ENCODE assay signal across 8 mouse cellular contexts in genomic region chr2:105904757-105905146, GRCm38 (mm10). TPM values are rescaled to one million over a fixed set of nuclear protein-coding genes. Genes with fewer than 3 reads are reported as not detected.
DNase-seq lines count a peak whose midpoint lies in the region; ATAC-seq and TF ChIP-seq lines count a peak whose summit lies in the region.

No protein-coding gene starts in this region.

- H3K27ac ChIP-seq in cerebellum, adult 2 months (ENCODE audit: insufficient read depth, low read length) = no peak overlapping the region
- H3K27ac ChIP-seq in forebrain, embryonic 12.5 days = peak overlapping the region; percentile 65
- peak overlapping the region; percentile 42 for H3K27ac ChIP-seq in liver, embryonic 14.5 days

- TF ChIP-seq EP300 in liver, embryonic 14.5 days (IDR thresholded peaks at IDR 0.05; ENCODE audit: low read depth) = no peak

- peaks cover 1% of the 10 kb centered on the region for H3K36me3 ChIP-seq in C2C12 (ENCODE audit: control insufficient read depth, insufficient read depth)
- no peaks in the 10 kb centered on the region for H3K36me3 ChIP-seq in forebrain, embryonic 12.5 days (replicated peaks)
- no peaks in the 10 kb centered on the region for H3K36me3 ChIP-seq in liver, embryonic 14.5 days (replicated peaks; ENCODE audit: control insufficient read depth, insufficient read depth, low read depth)

- no peaks in the 10 kb centered on the region for H3K27me3 ChIP-seq in cerebellum, adult 2 months (ENCODE audit: control insufficient read depth, insufficient read depth, low read length)
- H3K27me3 ChIP-seq in C2C12 (ENCODE audit: control insufficient read depth, insufficient read depth, insufficient read length) = no peaks in the 10 kb centered on the region
- H3K27me3 ChIP-seq in forebrain, embryonic 12.5 days = no peaks in the 10 kb centered on the region
- no peaks in the 10 kb centered on the region for H3K27me3 ChIP-seq in liver, embryonic 14.5 days (ENCODE audit: control insufficient read depth, insufficient read depth, low read length)

- H3K4me1 ChIP-seq in cerebellum, adult 2 months (ENCODE audit: control insufficient read depth, insufficient read depth, low read length) = no peaks in the 10 kb centered on the region
- H3K4me1 ChIP-seq in forebrain, embryonic 12.5 days = peaks cover 9% of the 10 kb centered on the region
- H3K4me1 ChIP-seq in liver, embryonic 14.5 days (replicated peaks; ENCODE audit: control insufficient read depth in 2 of 2, insufficient read depth in 2 of 2, low read length in 1 of 2) = peaks cover 2 to 5% of the 10 kb centered on the region in 2 experiments; a peak in 3 of 4 replicates

- H3K4me3 ChIP-seq in cerebellum, adult 2 months (replicated peaks; ENCODE audit: insufficient read depth, low read depth, low read length) = peak overlapping the region; percentile 79
- H3K4me3 ChIP-seq in C2C12 (ENCODE audit: insufficient read depth, poor library complexity, severe bottlenecking) = peak overlapping the region; percentile 75
- peak overlapping the region; percentile 84 for H3K4me3 ChIP-seq in forebrain, embryonic 12.5 days (replicated peaks)
- H3K4me3 ChIP-seq in liver, embryonic 14.5 days (ENCODE audit: insufficient read depth in 1 of 2, low read depth in 2 of 2, low read length in 2 of 2) = peak overlapping the region; percentile 95 to 100

- DNase-seq in cerebellum, adult 2 months = no peak
- DNase-seq in cerebellum, postnatal 4 days (ENCODE audit: low spot score in 2 of 2) = no peak
- peak in 1 of 3 experiments; percentile 12 for DNase-seq in liver, embryonic 14.5 days (ENCODE audit: low read depth in 3 of 3, low spot score in 3 of 3)
- DNase-seq in c-Kit-positive CD71-positive TER-119-positive erythroid progenitor cells, embryonic 14.5 days (ENCODE audit: low spot score) = no peak
- no peak for DNase-seq in embryo, embryonic 10 days (ENCODE audit: low spot score)
- DNase-seq in ovary, adult 18-20 months (ENCODE audit: low spot score) = no peak

- peak overlapping the region; percentile 52 for H3ac ChIP-seq in C2C12 (ENCODE audit: control insufficient read depth, insufficient read length, low read depth)

- WGBS in cerebellum, adult 2 months = 1% methylated on average over 12 of the region's 12 CpGs
- under 1% methylated on average over 12 of the region's 12 CpGs for WGBS in forebrain, embryonic 12.5 days
- 1% methylated on average over 12 of the region's 12 CpGs for WGBS in liver, embryonic 14.5 days (ENCODE audit: insufficient replicate concordance)

- H3K79me3 ChIP-seq in C2C12 (ENCODE audit: low read depth) = peaks cover 7% of the 10 kb centered on the region

- H3K79me2 ChIP-seq in C2C12 (ENCODE audit: control insufficient read depth, insufficient read depth) = peaks cover 21% of the 10 kb centered on the region

- no peaks in the 10 kb centered on the region for H3K9me3 ChIP-seq in forebrain, embryonic 12.5 days
- no peaks in the 10 kb centered on the region for H3K9me3 ChIP-seq in liver, embryonic 14.5 days (ENCODE audit: control insufficient read depth, low read length)

- peak overlapping the region; percentile 80 for H3K4me2 ChIP-seq in forebrain, embryonic 12.5 days
- peak overlapping the region; percentile 87 for H3K4me2 ChIP-seq in liver, embryonic 14.5 days (ENCODE audit: low read depth)

- TF ChIP-seq POLR2A in cerebellum, adult 2 months (IDR thresholded peaks at IDR 0.05; ENCODE audit: borderline replicate concordance, insufficient read depth, low read length) = no peak

- TF ChIP-seq CTCF in cerebellum, adult 2 months (IDR thresholded peaks at IDR 0.05; ENCODE audit: borderline replicate concordance, insufficient read depth, low read depth, low read length) = no peak
- TF ChIP-seq CTCF in C2C12 (IDR thresholded peaks at IDR 0.05; ENCODE audit: control insufficient read depth, insufficient read depth, insufficient read length) = no peak
- TF ChIP-seq CTCF in liver, embryonic 14.5 days (IDR thresholded peaks at IDR 0.05; ENCODE audit: low read depth) = no peak

- H3K9ac ChIP-seq in forebrain, embryonic 12.5 days = peak overlapping the region; percentile 72
- peak overlapping the region; percentile 87 for H3K9ac ChIP-seq in liver, embryonic 14.5 days (replicated peaks)

- peak; percentile 37 for ATAC-seq in forebrain, embryonic 12.5 days (ENCODE audit: low FRiP score)
- peak; percentile 44 for ATAC-seq in liver, embryonic 14.5 days (ENCODE audit: insufficient read depth)

TF ChIP-seq in C2C12, 6 proteins besides CTCF, POLR2A, EP300 and RAD21:
- no peak for TF ChIP-seq USF1 (IDR thresholded peaks at IDR 0.05; ENCODE audit: low read depth)
- TF ChIP-seq MYOD1 (IDR thresholded peaks at IDR 0.05; ENCODE audit: control insufficient read depth, insufficient read length, low read depth) = no peak
- no peak for TF ChIP-seq MAX (IDR thresholded peaks at IDR 0.05)
- TF ChIP-seq CEBPB (IDR thresholded peaks at IDR 0.05; ENCODE audit: low read depth) = no peak
- TF ChIP-seq MYOG (IDR thresholded peaks at IDR 0.05; ENCODE audit: control insufficient read depth, extremely low read depth, insufficient read length) = no peak
- TF ChIP-seq FOSL1 (IDR thresholded peaks at IDR 0.05; ENCODE audit: insufficient read depth, low read length, poor library complexity, severe bottlenecking) = no peak

RNA-seq across cellular contexts. Expression of gene Immp1l, which starts 0.3 kb away (rescaled TPM):
- polyA plus RNA-seq in cerebellum, adult 2 months (2012; rRNA removed) = 37.8 and 40.0 TPM in 2 replicates
- 25.1 TPM for polyA plus RNA-seq in C2C12 (2012; fragmentation: generic; extraction: Trizol)
- 123 and 129 TPM in 2 replicates for polyA plus RNA-seq in forebrain, embryonic 12.5 days (2016; fragmentation: Nextera tagmentation; extraction: Ambion mirVana)
- polyA plus RNA-seq in liver, embryonic 14.5 days (2012; rRNA removed) = 19.9 and 21.0 TPM in 2 replicates
- polyA plus RNA-seq in liver, embryonic 14.5 days (2014; fragmentation: Nextera tagmentation; extraction: Ambion mirVana) = 75.1 and 77.7 TPM in 2 replicates

RNA-seq across cellular contexts. Expression of gene Elp4, which starts 0.4 kb away (rescaled TPM):
- polyA plus RNA-seq in cerebellum, adult 2 months (2012; rRNA removed) = 11.0 and 11.9 TPM in 2 replicates
- 7.0 TPM for polyA plus RNA-seq in C2C12 (2012; fragmentation: generic; extraction: Trizol)
- 59.1 and 63.5 TPM in 2 replicates for polyA plus RNA-seq in forebrain, embryonic 12.5 days (2016; fragmentation: Nextera tagmentation; extraction: Ambion mirVana)
- 2.8 and 5.3 TPM in 2 replicates for polyA plus RNA-seq in liver, embryonic 14.5 days (2012; rRNA removed)
- 11.8 and 15.7 TPM in 2 replicates for polyA plus RNA-seq in liver, embryonic 14.5 days (2014; fragmentation: Nextera tagmentation; extraction: Ambion mirVana)
